ENCODE assay signal across 9 mouse cellular contexts in the genomic region with DNA sequence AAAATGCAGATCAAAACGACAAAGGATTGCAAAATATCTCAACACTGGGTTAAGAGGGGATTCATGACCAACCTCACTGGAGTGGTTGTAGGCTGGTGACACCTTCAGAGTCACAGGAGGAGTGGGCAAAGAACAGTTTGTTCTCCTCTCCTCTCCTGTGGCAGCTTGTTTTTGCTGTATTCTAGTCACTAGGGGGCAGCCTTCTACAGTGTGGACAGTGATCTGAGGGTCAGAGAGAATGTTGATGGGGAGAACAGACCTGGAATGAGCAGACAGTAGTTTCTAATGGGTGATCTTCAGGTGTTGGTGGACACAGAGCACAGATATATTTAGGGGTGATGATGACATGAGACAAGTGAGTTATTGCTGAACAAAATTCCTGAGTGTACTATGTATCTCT. TPM values are rescaled to one million over a fixed set of nuclear protein-coding genes. Genes with fewer than 3 reads are reported as not detected.
DNase-seq lines count a peak whose midpoint lies in the region; ATAC-seq and TF ChIP-seq lines count a peak whose summit lies in the region.
"Had no signal": no experiment of that assay in that cellular context is flagged by ENCODE, and none has a peak within 500 bp of the region (broad histone marks: within the 10 kb centered on the region; RNA-seq: fewer than 3 reads in every experiment).

No protein-coding gene starts in this region.

- no peaks in the 10 kb centered on the region for H3K9me3 ChIP-seq in hindbrain, embryonic 15.5 days
- no peaks in the 10 kb centered on the region for H3K9me3 ChIP-seq in lung, postnatal 0 days (ENCODE audit: low read length)

- 3% methylated on average over 1 of the region's 1 CpGs for WGBS in hindbrain, embryonic 15.5 days
- 0% methylated on average over 1 of the region's 1 CpGs for WGBS in lung, postnatal 0 days

- peak; percentile 66 for TF ChIP-seq CTCF in gastrocnemius, adult 2 months (IDR thresholded peaks at IDR 0.05)
- peak; percentile 84 for TF ChIP-seq CTCF in lung, postnatal 0 days (IDR thresholded peaks at IDR 0.05)

- ATAC-seq in hindbrain, embryonic 15.5 days (ENCODE audit: low FRiP score, low read depth), result 0 out of 2 replicates have a peak, but pooled peaks have one; percentile 59
- ATAC-seq in lung, postnatal 0 days, result peak; percentile 54; the same call in 1 of the 2 replicates

- no peaks in the 10 kb centered on the region for H3K27me3 ChIP-seq in hindbrain, embryonic 15.5 days
- H3K27me3 ChIP-seq in lung, postnatal 0 days (replicated peaks; ENCODE audit: insufficient read depth, low read length), result no peaks in the 10 kb centered on the region

- no peak for DNase-seq in gastrocnemius, adult 2 months
- DNase-seq in gastrocnemius, adult 8-10 months (ENCODE audit: low spot score in 2 of 2), result no peak
- peak; percentile 26 for DNase-seq in urinary bladder, postnatal 25 days (ENCODE audit: low spot score)
- DNase-seq in urinary bladder, postnatal 10 days (ENCODE audit: low spot score), result no peak
- DNase-seq in lung, postnatal 0 days (ENCODE audit: low spot score), result peak; percentile 68
- DNase-seq in ovary, postnatal 36 days (ENCODE audit: low spot score), result no peak
- no peak for DNase-seq in layer of hippocampus, adult 9-10 months (ENCODE audit: low spot score)

- no peaks in the 10 kb centered on the region for H3K36me3 ChIP-seq in hindbrain, embryonic 15.5 days
- no peaks in the 10 kb centered on the region for H3K36me3 ChIP-seq in lung, postnatal 0 days (ENCODE audit: insufficient read depth, low read length)

- TF ChIP-seq EP300 in lung, postnatal 0 days (IDR thresholded peaks at IDR 0.05), result no peak

- H3K4me2 ChIP-seq in hindbrain, embryonic 15.5 days, result no peak overlapping the region
- no peak overlapping the region for H3K4me2 ChIP-seq in lung, postnatal 0 days (replicated peaks; ENCODE audit: low read depth, low read length)

- H3K27ac ChIP-seq in gastrocnemius, adult 2 months, result no peak overlapping the region
- no peak overlapping the region for H3K27ac ChIP-seq in hindbrain, embryonic 15.5 days (replicated peaks)
- no peak overlapping the region for H3K27ac ChIP-seq in lung, postnatal 0 days (ENCODE audit: low read length)

- no peak overlapping the region for H3K9ac ChIP-seq in hindbrain, embryonic 15.5 days
- H3K9ac ChIP-seq in lung, postnatal 0 days (replicated peaks; ENCODE audit: low read depth), result no peak overlapping the region

- H3K4me3 ChIP-seq in gastrocnemius, adult 2 months, result no peak overlapping the region
- H3K4me3 ChIP-seq in hindbrain, embryonic 15.5 days, result no peak overlapping the region
- H3K4me3 ChIP-seq in lung, postnatal 0 days (ENCODE audit: low read depth, low read length), result no peak overlapping the region

- intact Hi-C loops in gastrocnemius, adult 2 months (cut with DNase I), result no loop called here

- H3K4me1 ChIP-seq in hindbrain, embryonic 15.5 days (replicated peaks), result no peaks in the 10 kb centered on the region
- no peaks in the 10 kb centered on the region for H3K4me1 ChIP-seq in lung, postnatal 0 days (ENCODE audit: insufficient read depth, low read depth, low read length)

RNA-seq across cellular contexts. Expression of gene Cdk20, which starts 15.8 kb away (rescaled TPM):
- 1 to 10 TPM; 2.1 to 3.3 TPM for total RNA-seq in gastrocnemius, adult 2 months (2021)
- total RNA-seq in gastrocnemius, adult 8-10 months (2022), result 1 to 10 TPM; 2.5 to 3.8 (median 2.9) TPM
- polyA plus RNA-seq in hindbrain, embryonic 15.5 days (2015; fragmentation: Nextera tagmentation; extraction: Ambion mirVana), result 22.4 and 28.1 TPM in 2 replicates
- 7.5 TPM in 2 replicates for polyA plus RNA-seq in lung, postnatal 0 days (2015; fragmentation: Nextera tagmentation; extraction: Ambion mirVana)

RNA-seq across cellular contexts. Expression of gene Fam240b, which starts 49.6 kb away (rescaled TPM):
- under 1 TPM in 1 of 2 experiments, not detected in 1; 0.36 TPM for total RNA-seq in gastrocnemius, adult 2 months (2021)
- under 1 TPM in 1 of 4 experiments, not detected in 3; 0.27 TPM for total RNA-seq in gastrocnemius, adult 8-10 months (2022)
- polyA plus RNA-seq in hindbrain, embryonic 15.5 days (2015; fragmentation: Nextera tagmentation; extraction: Ambion mirVana), result not detected in 2 replicates
- not detected in 2 replicates for polyA plus RNA-seq in lung, postnatal 0 days (2015; fragmentation: Nextera tagmentation; extraction: Ambion mirVana)
- polyA plus RNA-seq: neural tube, embryonic 11.5 days had no signal

Comparison
In these comparisons a context has a peak if more than half of its experiments do, and no peak if none do; other contexts are left out.
1. DNase-seq: peak in urinary bladder, postnatal 25 days (single experiment) and lung, postnatal 0 days (single experiment); none in gastrocnemius, adult 2 months (single experiment), gastrocnemius, adult 8-10 months (0 of 2), urinary bladder, postnatal 10 days (single experiment), ovary, postnatal 36 days (single experiment) and layer of hippocampus, adult 9-10 months (single experiment).